Mouse (Mus musculus): ENCODE measurements around the gene Samsn1.
"Not testable (repeated sequence)": the region's sequence is repeated elsewhere in the genome, so short reads cannot be mapped to it uniquely, and the experiment has no call there.

Samsn1 gene

GRCm38 (mm10) chr16:75875896-75876295 lies 146.2 kb downstream of the Samsn1 start:
- DNase-seq (ENCODE audit: low spot score in 2 of 2), result no peak

GRCm38 (mm10) chr16:75874508-75874907 lies 147.6 kb downstream of the Samsn1 start:
- no peak for DNase-seq (ENCODE audit: low spot score in 2 of 2)

- DNase-seq (ENCODE audit: low spot score in 2 of 2), result no peak
Observed at GRCm38 (mm10) chr16:75872241-75872640, 149.8 kb downstream of the Samsn1 start.

GRCm38 (mm10) chr16:75867400-75867799 lies 154.7 kb downstream of the Samsn1 start:
- DNase-seq (ENCODE audit: low spot score in 2 of 2), result no peak

- no peak for DNase-seq (ENCODE audit: low spot score in 2 of 2)
Observed at GRCm38 (mm10) chr16:75865505-75865904, 156.6 kb downstream of the Samsn1 start.

GRCm38 (mm10) chr16:75864673-75865072 lies 157.4 kb downstream of the Samsn1 start:
- DNase-seq (ENCODE audit: low spot score in 2 of 2), result no peak

GRCm38 (mm10) chr16:75856343-75856742 lies 165.7 kb downstream of the Samsn1 start:
- no peak for DNase-seq (ENCODE audit: low spot score in 2 of 2)

- no peak for DNase-seq (ENCODE audit: low spot score in 2 of 2)
Observed at GRCm38 (mm10) chr16:75855402-75855801, 166.7 kb downstream of the Samsn1 start.

- DNase-seq (ENCODE audit: low spot score in 2 of 2), result no peak
Observed at GRCm38 (mm10) chr16:75853556-75854271, 168.4 kb downstream of the Samsn1 start.

GRCm38 (mm10) chr16:75852485-75852884 lies 169.6 kb downstream of the Samsn1 start:
- DNase-seq (ENCODE audit: low spot score in 2 of 2), result no peak

GRCm38 (mm10) chr16:75849039-75849438 lies 173.0 kb downstream of the Samsn1 start:
- no peak for DNase-seq (ENCODE audit: low spot score in 2 of 2)

- DNase-seq (ENCODE audit: low spot score in 2 of 2), result no peak
Observed at GRCm38 (mm10) chr16:75843653-75844062, 178.4 kb downstream of the Samsn1 start.

GRCm38 (mm10) chr16:75843031-75843430 lies 179.1 kb downstream of the Samsn1 start:
- DNase-seq (ENCODE audit: low spot score in 2 of 2), result no peak

GRCm38 (mm10) chr16:75842569-75842968 lies 179.5 kb downstream of the Samsn1 start:
- DNase-seq (ENCODE audit: low spot score in 2 of 2), result no peak

GRCm38 (mm10) chr16:75837728-75838451 lies 184.2 kb downstream of the Samsn1 start:
- no peak for DNase-seq (ENCODE audit: low spot score in 2 of 2)

GRCm38 (mm10) chr16:75831390-75831789 lies 190.7 kb downstream of the Samsn1 start:
- DNase-seq (ENCODE audit: low spot score in 2 of 2), result no peak

- DNase-seq (ENCODE audit: low spot score in 2 of 2), result not testable (repeated sequence)
Observed at GRCm38 (mm10) chr16:75826949-75827348, 195.1 kb downstream of the Samsn1 start.

GRCm38 (mm10) chr16:75826498-75826897 lies 195.6 kb downstream of the Samsn1 start:
- no peak for DNase-seq (ENCODE audit: low spot score in 2 of 2)

- DNase-seq (ENCODE audit: low spot score in 2 of 2), result no peak
Observed at GRCm38 (mm10) chr16:75823226-75823625, 198.9 kb downstream of the Samsn1 start.

- DNase-seq (ENCODE audit: low spot score in 2 of 2), result no peak
Observed at GRCm38 (mm10) chr16:75820963-75821362, 201.1 kb downstream of the Samsn1 start.

Data from spleen, postnatal 4 days (tissue).